Mouse (Mus musculus): ENCODE measurements around the gene Itsn1. TPM values are rescaled to one million over a fixed set of nuclear protein-coding genes. Genes with fewer than 3 reads are reported as not detected.

The Itsn1 gene
- total RNA-seq, 4 experiments from 2014 or later = 116 to 158 (median 148) TPM

DNA sequence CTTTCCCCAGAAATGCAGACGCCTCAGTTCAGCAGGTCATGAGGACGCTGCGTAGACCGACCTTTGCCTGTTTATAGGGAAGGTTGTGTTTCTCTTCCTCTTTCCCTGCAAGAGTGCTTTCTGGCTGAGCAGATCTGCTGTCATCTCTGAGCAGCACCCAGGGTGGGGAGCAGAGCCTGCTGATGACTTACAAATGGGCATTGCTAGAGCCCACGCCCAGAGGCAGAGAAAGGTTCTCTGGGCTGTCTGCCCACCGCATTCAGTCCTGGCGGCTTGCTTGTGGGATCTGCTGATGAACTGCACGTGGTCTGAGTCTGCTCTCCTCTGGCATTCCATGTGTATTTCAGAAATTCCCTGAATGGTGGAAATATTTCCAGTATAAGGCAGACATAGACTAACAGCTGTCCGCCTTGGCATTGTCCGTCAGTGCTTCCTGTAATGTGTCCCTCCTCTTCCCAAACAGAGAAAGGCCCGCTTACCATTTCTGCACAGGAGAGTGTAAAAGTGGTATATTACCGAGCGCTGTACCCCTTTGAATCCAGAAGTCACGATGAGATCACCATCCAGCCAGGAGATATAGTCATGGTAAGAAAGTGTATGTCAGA lies 112.0 kb downstream of the Itsn1 start:
- no peak for DNase-seq (ENCODE audit: low spot score in 2 of 2)

- DNase-seq (ENCODE audit: low spot score in 2 of 2) = no peak
These were observed 117.1 kb downstream of the Itsn1 start for GRCm38 (mm10) chr16:91846089-91846741.

DNA sequence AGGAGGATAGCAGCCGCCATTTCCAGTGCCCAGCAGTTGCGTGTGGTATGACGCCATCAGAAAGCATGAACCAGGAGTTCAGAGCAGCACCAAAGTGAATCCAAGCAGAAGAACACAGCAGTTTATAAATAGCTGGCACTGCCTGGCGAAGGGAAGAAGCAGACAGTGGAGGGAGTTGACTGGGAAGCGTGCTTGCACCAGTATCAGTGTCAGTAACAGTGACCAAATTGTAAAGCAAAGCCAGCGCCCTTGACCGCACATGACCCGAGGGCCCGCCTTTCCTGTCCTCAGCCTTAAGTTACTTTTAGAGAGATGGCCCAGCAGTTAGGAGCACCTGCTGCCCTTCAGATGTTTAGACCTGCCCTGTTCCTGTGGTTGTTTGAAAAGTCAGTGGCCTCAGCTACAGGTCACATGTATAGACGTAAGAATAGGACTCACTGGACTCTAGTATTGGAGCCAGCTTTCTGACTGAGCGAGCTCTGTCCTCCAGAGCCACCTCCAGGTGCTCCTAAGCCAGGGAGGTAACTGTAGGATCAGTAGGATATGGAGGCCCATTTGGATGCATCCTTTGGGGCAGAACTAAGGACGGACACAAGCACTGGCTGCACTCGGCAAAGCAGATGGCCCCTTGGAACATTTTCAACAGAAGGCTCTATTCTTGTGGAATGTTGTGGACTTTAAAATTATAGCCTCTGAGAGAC lies 118.6 kb downstream of the Itsn1 start:
- DNase-seq (ENCODE audit: low spot score in 2 of 2) = no peak

DNA sequence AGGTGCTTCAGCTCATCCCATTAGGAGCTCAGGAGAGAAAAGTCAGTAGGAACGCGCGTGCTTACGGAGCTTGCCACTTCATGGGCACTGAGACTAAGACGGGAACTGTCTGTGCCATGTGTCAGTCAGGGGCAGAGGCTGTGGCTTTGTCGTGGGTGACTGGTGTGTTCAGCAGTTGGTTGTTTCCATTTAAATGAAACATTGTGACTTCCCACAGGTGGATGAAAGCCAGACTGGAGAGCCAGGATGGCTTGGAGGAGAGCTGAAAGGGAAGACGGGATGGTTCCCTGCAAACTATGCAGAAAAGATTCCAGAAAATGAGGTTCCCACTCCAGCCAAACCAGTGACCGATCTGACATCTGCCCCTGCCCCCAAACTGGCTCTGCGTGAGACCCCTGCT lies 119.4 kb downstream of the Itsn1 start:
- DNase-seq (ENCODE audit: low spot score in 2 of 2) = no peak

DNA sequence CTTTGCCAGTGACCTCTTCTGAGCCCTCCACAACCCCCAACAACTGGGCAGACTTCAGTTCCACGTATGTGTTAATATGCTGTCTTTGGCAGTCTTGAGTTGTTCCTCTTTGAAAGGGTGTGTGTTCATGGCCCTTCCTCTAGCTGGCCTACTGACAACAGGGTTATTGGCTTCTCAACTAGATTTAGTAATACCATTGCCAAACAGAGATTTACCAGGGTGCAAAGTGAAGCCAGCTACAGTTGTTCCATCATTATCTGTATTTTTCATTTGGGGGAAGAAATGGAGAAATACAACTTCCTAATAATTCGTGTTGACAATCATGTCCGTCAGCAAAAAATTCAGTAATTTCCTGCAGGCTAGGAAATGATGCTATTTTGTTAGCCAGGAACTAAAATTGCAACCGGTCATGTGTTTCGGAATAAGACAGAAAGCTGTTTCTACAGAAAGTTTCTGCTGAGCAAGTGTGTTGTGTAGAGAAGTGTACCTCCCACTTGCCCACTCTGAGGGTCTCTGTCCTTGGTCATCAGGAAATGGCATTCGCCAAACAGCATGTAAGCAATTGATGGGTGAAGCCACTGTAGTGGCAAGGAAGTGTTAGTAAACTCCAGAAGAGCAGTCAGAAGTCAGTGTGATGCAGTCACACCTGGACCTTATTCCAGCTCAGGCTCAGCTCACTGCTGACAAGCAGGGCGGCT lies 120.0 kb downstream of the Itsn1 start:
- no peak for DNase-seq (ENCODE audit: low spot score in 2 of 2)

DNA sequence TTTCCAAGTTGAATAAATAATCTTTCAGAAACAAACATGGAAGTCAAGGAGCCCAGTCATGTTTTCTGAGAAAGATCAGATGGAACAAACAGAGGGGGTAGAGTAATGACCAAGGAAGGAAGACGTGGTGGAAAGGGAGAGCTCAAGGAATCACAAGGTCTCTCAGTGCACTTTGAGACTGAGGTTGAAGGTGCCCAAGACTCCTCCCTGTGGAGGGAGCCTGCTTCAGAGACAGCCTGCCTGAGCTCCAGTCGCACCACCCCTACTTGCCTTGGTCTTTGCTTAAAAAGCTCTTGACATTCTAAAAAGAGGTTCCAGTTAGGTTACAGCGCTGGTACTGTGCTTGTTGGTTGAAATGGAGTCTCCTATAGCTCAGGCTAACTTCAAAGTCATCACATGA lies 121.1 kb downstream of the Itsn1 start:
- DNase-seq (ENCODE audit: low spot score in 2 of 2) = no peak

DNA sequence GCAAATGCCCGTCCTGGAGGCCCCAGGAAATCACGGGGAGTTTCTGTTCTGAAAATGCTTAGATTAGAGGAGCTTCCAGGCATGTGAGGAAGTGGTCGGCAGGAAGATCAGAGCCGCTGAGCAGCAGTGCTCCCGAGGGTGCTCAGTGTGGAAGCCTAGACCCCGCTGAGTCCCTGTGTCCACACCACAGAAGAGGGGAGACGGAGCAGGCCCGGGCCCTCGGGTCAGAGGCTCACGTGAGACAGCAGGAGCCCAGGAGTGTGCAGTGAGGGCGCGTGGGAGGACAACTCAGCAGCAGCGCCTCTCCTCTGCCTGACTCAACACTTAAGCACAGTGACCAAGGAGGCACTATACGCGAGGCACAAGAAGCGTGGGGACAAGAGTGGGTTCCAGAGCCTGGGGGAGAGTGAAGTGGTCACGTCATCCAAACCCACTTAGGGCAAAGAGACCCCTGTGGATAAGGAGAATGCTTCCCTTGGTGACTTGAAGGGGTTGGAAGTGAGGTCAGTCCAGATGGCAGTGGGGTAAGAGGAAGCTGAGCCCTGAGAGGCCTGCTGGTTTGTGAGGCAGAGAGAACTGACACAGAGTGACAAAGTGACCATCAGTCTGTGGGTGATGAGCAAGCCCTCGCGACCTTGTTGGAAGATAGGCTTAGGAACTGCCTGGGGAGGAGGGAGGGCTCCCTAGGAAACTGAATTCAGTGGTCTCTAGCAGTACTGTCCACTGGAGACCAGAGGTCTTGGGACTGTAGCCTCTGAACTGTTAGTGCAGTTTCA lies 122.6 kb downstream of the Itsn1 start:
- DNase-seq (ENCODE audit: low spot score in 2 of 2) = no peak

GRCm38 (mm10) chr16:91852753-91853152 lies 123.7 kb downstream of the Itsn1 start:
- DNase-seq (ENCODE audit: low spot score in 2 of 2) = no peak

DNA sequence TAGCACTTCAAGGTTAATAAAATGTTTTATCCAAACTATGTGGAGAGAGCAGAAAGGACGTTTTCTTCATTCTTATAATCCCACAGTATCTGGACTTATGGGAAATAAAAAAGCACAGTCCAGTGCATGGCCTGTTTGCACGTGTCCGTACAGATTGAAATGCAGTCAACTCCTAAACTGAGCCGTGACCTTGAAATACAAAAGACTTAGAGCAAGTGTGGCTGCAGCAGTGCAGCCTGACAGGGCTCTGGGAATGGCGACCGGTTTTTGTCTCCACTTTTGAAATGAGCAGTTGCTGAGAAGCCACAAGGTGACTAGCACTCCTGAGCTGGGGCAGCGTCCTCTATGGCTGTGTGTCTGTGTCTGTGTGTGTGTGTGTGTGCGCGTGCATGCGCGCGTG lies 124.1 kb downstream of the Itsn1 start:
- DNase-seq (ENCODE audit: low spot score in 2 of 2) = no peak

GRCm38 (mm10) chr16:91858695-91859094 lies 129.6 kb downstream of the Itsn1 start:
- DNase-seq (ENCODE audit: low spot score in 2 of 2) = no peak

DNA sequence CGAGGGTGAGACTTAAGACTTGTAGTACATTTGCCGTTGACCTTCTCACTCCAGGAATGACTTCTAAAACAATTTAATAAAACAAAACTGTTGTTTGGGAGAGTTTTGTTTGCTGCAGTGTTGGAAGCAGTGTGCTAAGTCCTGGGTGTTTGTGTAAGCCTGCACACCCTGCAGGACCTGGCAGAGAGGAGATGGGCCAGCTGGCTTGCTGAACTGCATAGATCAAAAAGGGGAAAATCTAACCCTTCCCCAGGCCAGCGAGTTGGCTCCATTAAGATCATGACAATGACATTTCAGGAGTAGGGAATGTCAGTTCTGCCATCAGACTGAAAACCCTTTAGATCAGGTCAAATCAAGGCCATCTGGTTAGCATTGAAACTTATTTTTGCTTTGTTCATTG lies 130.1 kb downstream of the Itsn1 start:
- DNase-seq (ENCODE audit: low spot score in 2 of 2) = no peak

DNA sequence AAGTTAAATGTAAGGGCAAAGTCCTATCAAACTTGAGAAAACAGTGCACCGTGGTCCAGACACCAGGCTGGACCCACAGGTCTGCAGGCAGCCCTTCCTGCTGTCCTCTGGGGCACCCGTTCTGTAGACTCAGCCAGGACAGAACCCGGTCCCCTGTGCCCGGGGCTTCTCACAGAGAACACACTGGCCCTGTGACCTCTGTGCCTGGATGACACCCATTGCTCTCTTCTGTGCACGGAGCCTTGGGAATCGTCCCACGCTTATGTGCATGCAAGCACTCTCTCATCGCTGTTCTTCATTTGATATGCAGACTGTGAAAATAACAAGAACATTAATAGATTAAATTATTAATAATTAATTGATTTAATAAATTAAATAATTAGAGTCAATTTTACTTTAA lies 130.9 kb downstream of the Itsn1 start:
- no peak for DNase-seq (ENCODE audit: low spot score in 2 of 2)

- no peak for DNase-seq (ENCODE audit: low spot score in 2 of 2)
These were observed 131.5 kb downstream of the Itsn1 start for GRCm38 (mm10) chr16:91860471-91861125.

DNA sequence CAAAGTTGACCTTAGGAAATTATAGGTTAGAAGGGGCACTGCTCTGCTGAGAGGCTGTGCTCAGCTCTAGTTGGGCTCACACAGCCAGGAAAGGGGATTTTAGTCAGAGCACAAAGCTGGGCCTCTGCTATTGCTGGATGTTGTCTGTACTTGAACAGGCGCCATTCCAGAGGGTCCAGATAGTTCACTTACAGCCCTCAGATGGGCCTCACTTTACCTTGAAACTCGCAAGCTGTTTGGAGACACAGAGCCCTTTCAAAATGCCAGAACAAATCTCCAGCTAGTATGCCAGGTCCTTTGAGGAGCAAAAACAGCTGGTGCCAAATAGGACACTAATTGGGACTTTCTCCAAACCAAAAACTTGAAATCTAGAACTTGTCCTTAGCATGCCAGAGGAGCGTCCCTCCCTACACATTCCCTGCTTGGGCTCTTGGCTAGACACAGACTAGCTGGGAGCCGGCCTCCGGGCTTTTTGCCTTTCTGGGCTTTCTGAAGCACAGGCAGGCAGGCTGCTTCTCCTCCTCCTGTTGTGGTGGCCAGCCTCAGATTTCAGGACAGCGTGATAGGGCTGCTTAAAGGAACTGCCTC lies 132.8 kb downstream of the Itsn1 start:
- DNase-seq (ENCODE audit: low spot score in 2 of 2) = peak in 1 of 2 experiments; percentile 71

- no peak for DNase-seq (ENCODE audit: low spot score in 2 of 2)
These were observed 133.8 kb downstream of the Itsn1 start for GRCm38 (mm10) chr16:91862836-91863235.

GRCm38 (mm10) chr16:91864646-91865332 lies 135.7 kb downstream of the Itsn1 start:
- DNase-seq (ENCODE audit: low spot score in 2 of 2) = no peak

GRCm38 (mm10) chr16:91865570-91866257 lies 136.6 kb downstream of the Itsn1 start:
- DNase-seq (ENCODE audit: low spot score in 2 of 2) = no peak

- no peak for DNase-seq (ENCODE audit: low spot score in 2 of 2)
These were observed 137.2 kb downstream of the Itsn1 start for GRCm38 (mm10) chr16:91866258-91866634.

DNA sequence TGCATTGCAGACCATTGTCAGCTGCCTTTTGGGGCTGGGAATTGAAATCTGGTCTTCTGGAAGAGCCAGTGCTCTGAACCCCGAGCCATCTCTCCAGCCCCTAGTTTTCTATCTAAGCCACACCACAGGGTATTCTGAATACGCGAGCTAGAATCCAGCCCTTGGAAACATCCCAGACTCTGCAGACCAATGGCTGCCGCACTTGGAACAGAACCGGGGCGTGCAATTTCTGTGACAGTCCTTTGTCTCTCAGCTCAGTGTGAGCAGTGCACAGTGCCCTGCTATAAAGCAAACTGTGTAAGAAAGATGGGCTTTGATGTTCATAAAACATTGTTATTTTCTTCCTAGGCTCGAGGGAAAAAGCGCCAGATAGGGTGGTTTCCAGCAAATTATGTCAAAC lies 138.6 kb downstream of the Itsn1 start:
- no peak for DNase-seq (ENCODE audit: low spot score in 2 of 2)
